Mouse (Mus musculus) heart, adult 2 months (tissue): Measurements from ENCODE around the gene Edem3.

ENCODE experiments used
- CTCF ChIP-seq: fragments of 200-600 bp; IDR thresholded peaks from 2 replicates; pipeline ENCODE4 v1.8.1; 2022; ENCODE audit warnings: antibody characterized with exemption, mild to moderate bottlenecking, moderate library complexity
- EP300 ChIP-seq: fragments of 200-500 bp; IDR thresholded peaks from 2 replicates; pipeline ENCODE4 v1.6.1; 2011; ENCODE audit warnings: low read depth, low read length, control low read depth; ENCODE audit not compliant: insufficient read depth
- POLR2A ChIP-seq: fragments of 200-500 bp; IDR thresholded peaks from 2 replicates; pipeline ENCODE4 v1.6.1; 2011; ENCODE audit warnings: mild to moderate bottlenecking, low read depth, low read length, control low read depth; ENCODE audit not compliant: insufficient read depth

DNA sequence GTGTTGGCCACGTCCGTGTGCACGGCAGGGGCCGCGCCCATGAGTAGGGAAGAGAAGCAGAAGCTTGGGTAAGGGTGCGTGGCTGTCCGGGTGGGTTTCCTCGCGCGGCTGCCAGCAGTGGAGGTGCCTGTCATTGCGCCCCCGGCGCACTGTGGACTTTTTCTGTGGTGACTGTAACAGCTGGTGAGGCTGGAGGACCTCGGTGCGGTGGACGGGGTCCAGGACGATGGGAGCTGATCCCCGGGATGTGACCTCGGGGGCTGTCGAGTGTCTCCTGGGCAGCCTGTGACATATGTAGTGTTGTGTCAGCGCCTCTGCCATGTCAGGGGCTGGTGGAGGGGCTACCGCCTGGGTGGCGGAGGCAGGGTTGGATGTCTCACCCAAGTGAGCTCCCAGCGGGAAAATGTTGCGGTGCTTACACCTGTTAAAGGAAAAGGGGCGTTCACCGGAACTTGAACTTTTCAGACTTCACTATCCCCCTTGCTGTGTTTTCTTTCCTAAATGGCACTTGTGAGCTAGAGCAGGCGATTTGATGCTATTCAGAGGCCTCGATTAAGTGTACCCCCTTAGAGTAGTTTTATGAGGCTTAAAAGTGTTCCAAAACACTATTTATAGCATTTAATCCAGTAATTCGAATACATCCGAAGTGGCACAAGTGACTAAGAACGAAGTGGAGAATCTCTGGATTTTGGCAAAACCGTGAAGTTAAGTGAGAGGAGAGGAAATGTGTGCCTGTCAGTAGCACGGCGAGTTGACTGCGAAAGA, 671 bp downstream of the Edem3 start:
- TF ChIP-seq CTCF (no peak), POLR2A (no peak), EP300 (no peak)
